Mouse (Mus musculus): ENCODE measurements around the gene Csnk2a2. TPM values are rescaled to one million over a fixed set of nuclear protein-coding genes. Genes with fewer than 3 reads are reported as not detected.

Csnk2a2 gene
- polyA plus RNA-seq (2015; fragmentation: Nextera tagmentation; extraction: Ambion mirVana) = 9.5 and 11.2 TPM in 2 replicates

DNA sequence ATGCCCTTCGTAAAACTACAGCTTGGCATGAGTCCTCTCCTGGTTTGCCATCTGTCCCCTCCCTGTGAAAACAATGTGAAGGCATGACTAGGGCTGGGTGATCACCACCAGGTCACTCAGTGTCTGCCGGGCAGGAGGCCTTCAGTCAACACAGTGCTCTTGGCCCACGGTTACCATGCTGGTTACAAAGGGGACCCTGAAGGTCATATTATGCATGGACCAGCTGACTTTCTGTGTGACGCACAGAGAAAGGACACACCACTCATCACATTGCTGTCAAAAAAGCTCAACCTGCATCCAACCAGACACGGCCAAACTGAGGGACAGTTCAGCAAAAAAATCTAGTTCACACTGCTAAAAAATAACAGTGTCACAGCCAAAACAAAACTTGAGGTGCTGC is at the start of gene Csnk2a2:
Gene Csnk2a2, minus strand, starts transcription at position 34 of the 400 bp plus-strand sequence.
- 74% methylated on average over 5 of the region's 5 CpGs for WGBS
- no peaks in the 10 kb centered on the region for H3K27me3 ChIP-seq (ENCODE audit: insufficient read depth, low read length)
- no peak within 1 kb of the TSS for H3K27ac ChIP-seq
- H3K36me3 ChIP-seq (ENCODE audit: insufficient read depth, low read length) = peaks cover 4% of the 10 kb centered on the region; the same call in 1 of the 2 replicates
- no peak for TF ChIP-seq CTCF (IDR thresholded peaks at IDR 0.05; ENCODE audit: low read depth)
- H3K9ac ChIP-seq (ENCODE audit: low read depth, low read length) = peak within 1 kb of the TSS; percentile 94; the same call in 1 of the 2 replicates
- ATAC-seq (replicated peaks; ENCODE audit: low FRiP score, low read depth) (no peak), DNase-seq (ENCODE audit: low spot score) (no peak)
- H3K4me2 ChIP-seq (ENCODE audit: low read length) = peak within 1 kb of the TSS; percentile 85
- H3K4me1 ChIP-seq (replicated peaks; ENCODE audit: insufficient read depth, low read length) = no peaks in the 10 kb centered on the region; the same call in 1 of the 2 replicates
- H3K4me3 ChIP-seq (replicated peaks; ENCODE audit: low read depth, low read length) = peak within 1 kb of the TSS; percentile 92
- H3K9me3 ChIP-seq (replicated peaks; ENCODE audit: low read length) = no peaks in the 10 kb centered on the region

DNA sequence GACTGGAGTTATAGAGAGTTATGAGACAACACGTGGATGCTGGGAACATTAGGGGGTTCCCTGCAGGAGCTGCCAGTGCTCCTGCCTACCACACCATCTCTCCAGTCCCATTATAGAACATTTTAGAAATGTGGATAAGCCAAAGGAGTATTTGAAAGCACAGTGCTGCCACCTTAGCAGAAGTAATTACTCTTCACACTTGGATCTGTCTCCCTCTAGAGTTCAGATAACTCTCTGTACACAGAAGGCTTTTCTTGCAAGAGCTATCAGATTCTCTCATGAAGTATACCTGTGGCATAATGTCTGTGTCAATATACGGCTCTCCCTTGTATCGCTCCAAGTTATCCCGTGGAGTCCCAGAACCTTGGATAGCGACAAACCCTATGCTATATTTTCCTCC is 49.6 kb upstream of the Csnk2a2 start:
- Histone ChIP-seq H3K9ac (ENCODE audit: low read depth, low read length) (no peak overlapping the region), H3K4me2 (ENCODE audit: low read length) (no peak overlapping the region), H3K4me1 (replicated peaks; ENCODE audit: insufficient read depth, low read length) (no peaks in the 10 kb centered on the region), H3K36me3 (ENCODE audit: insufficient read depth, low read length) (no peaks in the 10 kb centered on the region), H3K27me3 (ENCODE audit: insufficient read depth, low read length) (no peaks in the 10 kb centered on the region), H3K27ac (no peak overlapping the region), H3K4me3 (replicated peaks; ENCODE audit: low read depth, low read length) (no peak overlapping the region), H3K9me3 (replicated peaks; ENCODE audit: low read length) (no peaks in the 10 kb centered on the region)
- peak; percentile 68 for TF ChIP-seq CTCF (IDR thresholded peaks at IDR 0.05; ENCODE audit: low read depth)
- DNase-seq (ENCODE audit: low spot score) (peak; percentile 51), ATAC-seq (replicated peaks; ENCODE audit: low FRiP score, low read depth) (no peak)
- WGBS = 76% methylated on average over 5 of the region's 5 CpGs

DNA sequence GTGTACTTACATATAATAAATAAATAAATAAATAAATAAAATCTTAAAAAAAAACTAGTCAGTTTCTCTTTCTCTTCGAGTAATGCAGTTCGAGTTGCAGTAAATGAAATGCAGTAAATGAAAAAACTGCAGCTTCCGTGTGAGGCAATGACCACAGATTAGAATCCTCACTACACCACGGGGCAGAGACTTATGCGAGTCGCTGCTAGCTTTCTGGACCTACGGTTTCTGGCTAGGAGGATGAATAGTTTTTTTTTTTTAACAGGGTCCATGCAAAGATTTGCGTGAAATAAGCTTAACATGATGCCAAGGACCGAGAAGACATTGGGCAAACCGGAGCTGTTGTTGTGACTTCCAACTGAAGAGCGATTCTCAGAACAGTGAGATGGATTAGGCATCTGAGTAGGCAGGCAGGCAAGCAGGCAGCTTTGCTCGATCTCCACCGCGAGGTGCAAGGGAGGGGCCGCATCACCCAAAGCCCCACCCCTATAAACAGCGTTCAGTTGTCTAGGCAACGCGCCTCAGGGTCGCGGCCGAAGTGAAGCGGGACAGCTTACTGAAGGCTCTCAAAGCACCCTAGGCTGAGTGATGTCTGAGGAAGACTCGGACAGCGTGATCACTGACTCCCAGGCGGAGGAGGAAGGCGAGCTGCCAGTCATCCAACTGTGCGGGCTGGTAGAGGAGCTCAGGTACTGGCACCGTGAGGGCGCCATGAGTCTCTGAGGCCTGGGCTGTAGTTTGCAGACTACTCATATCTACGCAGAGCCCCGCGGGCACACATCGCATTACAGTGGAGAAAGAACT is 43.9 kb upstream of the Csnk2a2 start, which contains the start of gene Ccdc113:
Gene Ccdc113, plus strand, starts transcription at position 502 of the 804 bp plus-strand sequence.
- Histone ChIP-seq H3K9ac (ENCODE audit: low read depth, low read length) (peak within 1 kb of the TSS; percentile 2; the same call in 1 of the 2 replicates), H3K4me1 (replicated peaks; ENCODE audit: insufficient read depth, low read length) (no peaks in the 10 kb centered on the region), H3K36me3 (ENCODE audit: insufficient read depth, low read length) (no peaks in the 10 kb centered on the region), H3K4me3 (replicated peaks; ENCODE audit: low read depth, low read length) (peak within 1 kb of the TSS; percentile 38), H3K27me3 (ENCODE audit: insufficient read depth, low read length) (no peaks in the 10 kb centered on the region), H3K9me3 (replicated peaks; ENCODE audit: low read length) (no peaks in the 10 kb centered on the region), H3K27ac (peak within 1 kb of the TSS; percentile 47; the same call in 1 of the 2 replicates), H3K4me2 (ENCODE audit: low read length) (peak within 1 kb of the TSS; percentile 68)
- TF ChIP-seq CTCF (IDR thresholded peaks at IDR 0.05; ENCODE audit: low read depth) = no peak
- 7% methylated on average over 33 of the region's 33 CpGs for WGBS
- DNase-seq (ENCODE audit: low spot score) = peak; percentile 76
- peak; percentile 87 for ATAC-seq (replicated peaks; ENCODE audit: low FRiP score, low read depth)

- peak overlapping the region; percentile 13; the same call in 1 of the 2 replicates for H3K27ac ChIP-seq
- DNase-seq (ENCODE audit: low spot score) (no peak), ATAC-seq (replicated peaks; ENCODE audit: low FRiP score, low read depth) (no peak)
- no peak overlapping the region for H3K9ac ChIP-seq (ENCODE audit: low read depth, low read length)
- H3K27me3 ChIP-seq (ENCODE audit: insufficient read depth, low read length) = no peaks in the 10 kb centered on the region
- TF ChIP-seq CTCF (IDR thresholded peaks at IDR 0.05; ENCODE audit: low read depth) = no peak
- no peak overlapping the region for H3K4me3 ChIP-seq (replicated peaks; ENCODE audit: low read depth, low read length)
- H3K4me2 ChIP-seq (ENCODE audit: low read length) = no peak overlapping the region
- WGBS = 75% methylated on average over 4 of the region's 4 CpGs
- no peaks in the 10 kb centered on the region for H3K36me3 ChIP-seq (ENCODE audit: insufficient read depth, low read length)
- no peaks in the 10 kb centered on the region for H3K9me3 ChIP-seq (replicated peaks; ENCODE audit: low read length)
- H3K4me1 ChIP-seq (replicated peaks; ENCODE audit: insufficient read depth, low read length) = no peaks in the 10 kb centered on the region
Observed at GRCm38 (mm10) chr8:95532206-95532605, 42.4 kb upstream of the Csnk2a2 start.

DNA sequence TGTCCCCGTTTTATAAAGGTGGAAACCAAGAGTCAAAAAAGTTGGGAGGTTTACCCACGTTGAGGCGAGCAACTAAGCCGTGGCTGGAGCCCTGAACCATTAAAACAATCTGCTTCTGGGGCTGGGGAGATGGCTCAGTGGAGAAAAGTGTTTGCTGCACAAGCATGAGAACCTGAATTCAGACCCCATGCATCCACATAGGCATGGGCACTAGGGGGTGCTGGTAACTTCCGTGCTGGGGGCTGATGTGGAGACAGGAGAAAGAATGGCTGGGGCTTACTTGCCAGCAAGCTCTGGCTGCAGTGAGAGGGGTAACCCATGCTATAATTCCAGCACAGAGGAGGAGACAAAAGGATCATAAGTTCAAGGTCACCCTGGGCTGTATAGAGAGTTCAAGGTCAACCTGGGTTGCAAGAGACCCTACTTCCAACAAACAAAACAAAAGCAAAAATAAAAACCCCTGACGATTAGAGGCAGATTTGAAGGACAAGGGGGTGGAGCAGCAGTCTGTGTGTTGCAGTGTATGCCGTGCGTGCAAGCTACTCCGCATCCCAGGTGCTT is 39.0 kb upstream of the Csnk2a2 start:
- Histone ChIP-seq H3K9me3 (replicated peaks; ENCODE audit: low read length) (no peaks in the 10 kb centered on the region), H3K4me2 (ENCODE audit: low read length) (no peak overlapping the region), H3K27me3 (ENCODE audit: insufficient read depth, low read length) (no peaks in the 10 kb centered on the region), H3K9ac (ENCODE audit: low read depth, low read length) (no peak overlapping the region), H3K4me1 (replicated peaks; ENCODE audit: insufficient read depth, low read length) (no peaks in the 10 kb centered on the region), H3K4me3 (replicated peaks; ENCODE audit: low read depth, low read length) (no peak overlapping the region), H3K27ac (no peak overlapping the region), H3K36me3 (ENCODE audit: insufficient read depth, low read length) (no peaks in the 10 kb centered on the region)
- DNase-seq (ENCODE audit: low spot score) = no peak
- no peak for ATAC-seq (replicated peaks; ENCODE audit: low FRiP score, low read depth)
- WGBS = 67% methylated on average over 9 of the region's 9 CpGs
- TF ChIP-seq CTCF (IDR thresholded peaks at IDR 0.05; ENCODE audit: low read depth) = peak; percentile 25; the same call in 1 of the 2 replicates

DNA sequence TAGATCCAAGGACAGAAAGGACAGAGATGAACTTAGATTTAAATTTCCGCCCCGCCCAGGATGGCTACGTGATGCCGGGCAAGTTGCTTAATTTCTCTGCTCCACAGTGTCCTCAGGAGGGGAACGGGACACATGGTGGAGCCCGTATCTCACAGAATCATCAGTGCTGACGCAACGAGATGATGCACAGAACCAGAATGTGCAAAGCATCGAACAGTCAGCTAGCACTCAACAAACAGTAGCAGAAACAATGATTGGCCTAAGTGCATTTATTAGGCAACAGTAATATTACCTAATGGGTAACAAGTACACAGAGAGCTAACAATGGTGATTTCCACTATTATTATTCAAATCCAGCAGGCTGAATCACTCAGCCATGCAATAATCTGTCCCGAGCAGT is 38.4 kb upstream of the Csnk2a2 start:
- no peaks in the 10 kb centered on the region for H3K36me3 ChIP-seq (ENCODE audit: insufficient read depth, low read length)
- no peaks in the 10 kb centered on the region for H3K4me1 ChIP-seq (replicated peaks; ENCODE audit: insufficient read depth, low read length)
- no peak for ATAC-seq (replicated peaks; ENCODE audit: low FRiP score, low read depth)
- no peak for DNase-seq (ENCODE audit: low spot score)
- H3K9ac ChIP-seq (ENCODE audit: low read depth, low read length) = no peak overlapping the region
- H3K27ac ChIP-seq = no peak overlapping the region
- no peak overlapping the region for H3K4me3 ChIP-seq (replicated peaks; ENCODE audit: low read depth, low read length)
- H3K9me3 ChIP-seq (replicated peaks; ENCODE audit: low read length) = no peaks in the 10 kb centered on the region
- TF ChIP-seq CTCF (IDR thresholded peaks at IDR 0.05; ENCODE audit: low read depth) = no peak
- no peaks in the 10 kb centered on the region for H3K27me3 ChIP-seq (ENCODE audit: insufficient read depth, low read length)
- no peak overlapping the region for H3K4me2 ChIP-seq (ENCODE audit: low read length)
- 90% methylated on average over 10 of the region's 10 CpGs for WGBS
